Mouse (Mus musculus) MEL (cell line): ENCODE results near the gene Daam1. TPM values are rescaled to one million over a fixed set of nuclear protein-coding genes. Genes with fewer than 3 reads are reported as not detected.
A peak's percentile ranks its signal among the peaks of the same experiment; 100 is the strongest.

Experiments
- DNase-seq: peaks from one replicate; pipeline ENCODE4 v3.0.0; 2011; ENCODE audit warnings: low read depth, low spot score
- H3K27ac ChIP-seq: 2 replicates; pipeline ENCODE4 v1.5.1; 2012; ENCODE audit warnings: low read depth, mild to moderate bottlenecking, control low read depth, low read length, moderate library complexity; ENCODE audit not compliant: control insufficient read depth
- H3K27me3 ChIP-seq, 2 experiments: fragments of 150-350 bp in 1 of 2; sonication (generic) in 1 of 2; 2 replicates each; pipeline ENCODE4 v1.6.1; 2012; ENCODE audit warnings: low read length in 2 of 2, mild to moderate bottlenecking in 2 of 2, improper control_type of control experiment in 1 of 2, moderate library complexity in 1 of 2; ENCODE audit not compliant: insufficient read depth in 2 of 2, control insufficient read depth in 1 of 2
- H3K36me3 ChIP-seq, 2 experiments: 2 replicates each; pipeline ENCODE4 v1.6.1; 2012 to 2014; ENCODE audit warnings: low read length in 2 of 2, improper control_type of control experiment in 1 of 2, inconsistent platforms in 1 of 2, mild to moderate bottlenecking in 1 of 2; ENCODE audit not compliant: insufficient read depth in 2 of 2, control insufficient read depth in 1 of 2
- H3K4me1 ChIP-seq, 2 experiments: fragments of 150-350 bp in 1 of 2; sonication (generic) in 1 of 2; 2 replicates each; pipeline ENCODE4 v1.6.1; 2012; ENCODE audit warnings: low read length in 2 of 2, improper control_type of control experiment in 1 of 2, mild to moderate bottlenecking in 1 of 2; ENCODE audit not compliant: insufficient read depth in 2 of 2, control insufficient read depth in 1 of 2
- H3K4me3 ChIP-seq, 2 experiments: fragments of 150-350 bp in 1 of 2; sonication (generic) in 1 of 2; 2 replicates each; pipeline ENCODE4 v1.5.1; 2012; ENCODE audit warnings: low read depth in 2 of 2, low read length in 2 of 2, mild to moderate bottlenecking in 2 of 2, moderate library complexity in 2 of 2, control low read depth in 1 of 2, improper control_type of control experiment in 1 of 2; ENCODE audit not compliant: control insufficient read depth in 1 of 2, insufficient read depth in 1 of 2
- H3K79me2 ChIP-seq: 2 replicates; pipeline ENCODE4 v1.6.1; 2012; ENCODE audit warnings: mild to moderate bottlenecking, low read length, moderate library complexity; ENCODE audit not compliant: control insufficient read depth, poor library complexity, insufficient read depth
- H3K9ac ChIP-seq: 2 replicates; pipeline ENCODE4 v1.6.1; 2012; ENCODE audit warnings: low read depth, mild to moderate bottlenecking, control low read depth, low read length, moderate library complexity; ENCODE audit not compliant: control insufficient read depth, poor library complexity, severe bottlenecking
- H3K9me3 ChIP-seq: fragments of 150-350 bp; sonication (generic); replicated peaks from 2 replicates; pipeline ENCODE4 v1.6.1; 2012; ENCODE audit warnings: mild to moderate bottlenecking, low read length, improper control_type of control experiment, moderate library complexity; ENCODE audit not compliant: insufficient read depth
- E2F4 ChIP-seq: IDR thresholded peaks from 2 replicates; pipeline ENCODE4 v1.6.1; 2011; ENCODE audit warnings: low read depth, low read length, improper control_type of control experiment, borderline replicate concordance
- ELF1 ChIP-seq: IDR thresholded peaks from 2 replicates; pipeline ENCODE4 v1.6.1; 2014; ENCODE audit warnings: low read depth, mild to moderate bottlenecking, inconsistent platforms, low read length, improper control_type of control experiment, moderate library complexity
- ETS1 ChIP-seq: IDR thresholded peaks from 2 replicates; pipeline ENCODE4 v1.6.1; 2012; ENCODE audit warnings: low read depth, mild to moderate bottlenecking, inconsistent platforms, low read length, improper control_type of control experiment, moderate library complexity
- GABPA ChIP-seq: IDR thresholded peaks from 2 replicates; pipeline ENCODE4 v1.6.1; 2012; ENCODE audit warnings: low read depth, mild to moderate bottlenecking, inconsistent platforms, low read length, improper control_type of control experiment, moderate library complexity
- GATA1 ChIP-seq: IDR thresholded peaks from 2 replicates; pipeline ENCODE4 v1.6.1; 2011; ENCODE audit warnings: low read depth, low read length, improper control_type of control experiment
- HCFC1 ChIP-seq: IDR thresholded peaks from 2 replicates; pipeline ENCODE4 v1.6.1; 2012; ENCODE audit warnings: low read depth, mild to moderate bottlenecking, inconsistent platforms, low read length, improper control_type of control experiment, moderate library complexity
- KAT2A ChIP-seq: conservative IDR thresholded peaks from 2 replicates; pipeline ENCODE4 v1.6.1; 2012; ENCODE audit warnings: low read depth, low read length, improper control_type of control experiment, inconsistent platforms
- MAFK ChIP-seq: IDR thresholded peaks from 2 replicates; pipeline ENCODE4 v1.6.1; 2011; ENCODE audit warnings: low read depth, mild to moderate bottlenecking, low read length, improper control_type of control experiment, borderline replicate concordance
- MEF2A ChIP-seq: IDR thresholded peaks from 2 replicates; pipeline ENCODE4 v1.6.1; 2014; ENCODE audit warnings: low read depth, mild to moderate bottlenecking, inconsistent platforms, low read length, improper control_type of control experiment; ENCODE audit not compliant: poor library complexity, insufficient replicate concordance, severe bottlenecking; ENCODE audit errors: extremely low read depth
- MXI1 ChIP-seq: IDR thresholded peaks from 2 replicates; pipeline ENCODE4 v1.6.1; 2011; ENCODE audit warnings: mild to moderate bottlenecking, low read depth, low read length, improper control_type of control experiment
- MYB ChIP-seq: IDR thresholded peaks from 2 replicates; pipeline ENCODE4 v1.6.1; 2011; ENCODE audit warnings: mild to moderate bottlenecking, low read depth, low read length, improper control_type of control experiment
- MYC ChIP-seq: IDR thresholded peaks from 2 replicates; pipeline ENCODE4 v1.6.1; 2011; ENCODE audit warnings: low read depth, mild to moderate bottlenecking, low read length, improper control_type of control experiment, moderate library complexity
- NELFE ChIP-seq: IDR thresholded peaks from 2 replicates; pipeline ENCODE4 v1.6.1; 2011; ENCODE audit warnings: low read depth, low read length, improper control_type of control experiment
- NRF1 ChIP-seq: IDR thresholded peaks from 2 replicates; pipeline ENCODE4 v1.6.1; 2014; ENCODE audit warnings: low read depth, mild to moderate bottlenecking, inconsistent platforms, low read length, improper control_type of control experiment, moderate library complexity; ENCODE audit not compliant: poor library complexity, insufficient read depth, severe bottlenecking
- POLR2AphosphoS5 ChIP-seq: IDR thresholded peaks from 2 replicates; pipeline ENCODE4 v1.6.1; 2012; ENCODE audit warnings: low read depth, borderline replicate concordance, mild to moderate bottlenecking, inconsistent platforms, low read length, moderate library complexity, mixed read lengths
- RAD21 ChIP-seq: IDR thresholded peaks from 2 replicates; pipeline ENCODE4 v1.6.1; 2011; ENCODE audit warnings: mild to moderate bottlenecking, low read depth, low read length, improper control_type of control experiment
- SIN3A ChIP-seq: IDR thresholded peaks from 2 replicates; pipeline ENCODE4 v1.6.1; 2012; ENCODE audit warnings: low read length, improper control_type of control experiment, inconsistent platforms
- TBP ChIP-seq: IDR thresholded peaks from 2 replicates; pipeline ENCODE4 v1.8.0; 2011; ENCODE audit warnings: low read depth, low read length, improper control_type of control experiment
- TCF12 ChIP-seq: IDR thresholded peaks from 2 replicates; pipeline ENCODE4 v1.6.1; 2014; ENCODE audit warnings: low read depth, mild to moderate bottlenecking, inconsistent platforms, low read length, improper control_type of control experiment, moderate library complexity
- USF2 ChIP-seq, 2 experiments: IDR thresholded peaks; 2 replicates each; pipeline ENCODE4 v1.6.1; 2011 to 2012; ENCODE audit warnings: improper control_type of control experiment in 2 of 2, low read length in 2 of 2, borderline replicate concordance in 1 of 2, inconsistent platforms in 1 of 2, low read depth in 1 of 2, mild to moderate bottlenecking in 1 of 2; ENCODE audit not compliant: insufficient read depth in 1 of 2
- ZC3H11A ChIP-seq: IDR thresholded peaks from 2 replicates; pipeline ENCODE4 v1.6.1; 2012; ENCODE audit warnings: low read depth, mild to moderate bottlenecking, inconsistent platforms, low read length, improper control_type of control experiment
- ZKSCAN1 ChIP-seq: IDR thresholded peaks from 2 replicates; pipeline ENCODE4 v1.6.1; 2012; ENCODE audit warnings: low read depth, mild to moderate bottlenecking, inconsistent platforms, low read length, improper control_type of control experiment, moderate library complexity
- polyA plus RNA-seq, 2 experiments: library from polyadenylated mRNA; stranded (reverse) in 1 of 2; unstranded in 1 of 2; fragments of >175 nt in 1 of 2; fragments of >200 nt in 1 of 2; gene quantifications; 2 replicates each; pipeline versions ENCODE4 v1.2.1 to v1.2.4; 2012; ENCODE audit warnings: low replicate concordance in 2 of 2, low read depth in 1 of 2; ENCODE audit not compliant: insufficient read length in 2 of 2, insufficient read depth in 1 of 2, missing spikeins in 1 of 2
- total RNA-seq: library from RNA; depleted of rRNA; stranded (reverse); fragments of 300-350 nt; gene quantifications from 2 replicates; pipeline ENCODE4 v1.2.3, GENCODE M21; 2012

Daam1 gene
- total and polyA plus RNA-seq, 3 experiments = 9.2 to 12.0 TPM; not detected in 1

- TF ChIP-seq HCFC1 (no peak), ZKSCAN1 (no peak), TCF12 (0 out of 2 replicates have a peak, but pooled peaks have one; percentile 29)
These were observed 167.8 kb downstream of the Daam1 start (continued) for GRCm38 (mm10) chr12:71998653-71999052.

- no peak overlapping the region for H3K27ac ChIP-seq
- TF ChIP-seq RAD21 (no peak), MYC (no peak), MYB (no peak), ZC3H11A (no peak), ZKSCAN1 (no peak), POLR2AphosphoS5 (no peak), ELF1 (no peak), NRF1 (no peak), ETS1 (no peak), HCFC1 (no peak), USF2 (IDR thresholded peaks at IDR 0.05; ENCODE audit: borderline replicate concordance in 1 of 2, insufficient read depth in 1 of 2, low read depth in 1 of 2, low read length in 2 of 2) (no peak), MXI1 (no peak), GATA1 (no peak), KAT2A (no peak), MAFK (no peak), E2F4 (no peak)
- TF ChIP-seq, all 39 proteins: peak for 0
- no peaks in the 10 kb centered on the region; a peak in 1 of 4 replicates for H3K36me3 ChIP-seq
- no peaks in the 10 kb centered on the region for H3K27me3 ChIP-seq
- DNase-seq = no peak
- peaks cover 7 to 11% of the 10 kb centered on the region in 2 experiments; a peak in 3 of 4 replicates for H3K4me1 ChIP-seq
- no peaks in the 10 kb centered on the region for H3K9me3 ChIP-seq
- no peak overlapping the region for H3K4me3 ChIP-seq
- no peak overlapping the region for H3K9ac ChIP-seq
- H3K79me2 ChIP-seq = no peaks in the 10 kb centered on the region
These were observed 168.8 kb downstream of the Daam1 start for GRCm38 (mm10) chr12:71999671-72000070.

- H3K27me3 ChIP-seq = no peaks in the 10 kb centered on the region
- no peak overlapping the region for H3K9ac ChIP-seq
These were observed 170.9 kb downstream of the Daam1 start for GRCm38 (mm10) chr12:72001811-72002210.

More at GRCm38 (mm10) chr12:72001811-72002210, 170.9 kb downstream of the Daam1 start:
- DNase-seq = no peak
- TF ChIP-seq NELFE (no peak), USF2 (IDR thresholded peaks at IDR 0.05; ENCODE audit: borderline replicate concordance in 1 of 2, insufficient read depth in 1 of 2, low read depth in 1 of 2, low read length in 2 of 2) (no peak), MAFK (no peak), SIN3A (no peak), ZC3H11A (no peak), MEF2A (no peak), GABPA (no peak), E2F4 (no peak), TBP (no peak)
- Histone ChIP-seq H3K4me3 (no peak overlapping the region), H3K4me1 (peaks cover 7 to 11% of the 10 kb centered on the region in 2 experiments; a peak in 3 of 4 replicates), H3K79me2 (no peaks in the 10 kb centered on the region), H3K27ac (no peak overlapping the region), H3K36me3 (no peaks in the 10 kb centered on the region; a peak in 1 of 4 replicates), H3K9me3 (no peaks in the 10 kb centered on the region)
